Mouse (Mus musculus) brain, embryonic 14.5 days (tissue): ENCODE data around the gene Fars2.

Experiments used
- CTCF ChIP-seq: fragments of 200-500 bp; IDR thresholded peaks from 2 replicates; pipeline ENCODE4 v1.5.1; 2012; ENCODE audit warnings: inconsistent platforms, mild to moderate bottlenecking, moderate library complexity, borderline replicate concordance; ENCODE audit not compliant: insufficient read depth, insufficient read length; ENCODE audit errors: extremely low read depth
- POLR2A ChIP-seq: fragments of 200-500 bp; IDR thresholded peaks from 2 replicates; pipeline ENCODE4 v1.6.1; 2012; ENCODE audit warnings: mild to moderate bottlenecking, inconsistent platforms, borderline replicate concordance; ENCODE audit not compliant: poor library complexity, insufficient read depth, insufficient read length, severe bottlenecking; ENCODE audit errors: extremely low read depth

GRCm38 (mm10) chr13:36224431-36224830, 107.2 kb downstream of the Fars2 start:
- TF ChIP-seq CTCF = no peak
- TF ChIP-seq POLR2A = no peak
